ENCODE assay signal across 7 mouse cellular contexts in genomic region chr12:110840348-110841198, GRCm38 (mm10). TPM values are rescaled to one million over a fixed set of nuclear protein-coding genes. Genes with fewer than 3 reads are reported as not detected.
DNase-seq lines count a peak whose midpoint lies in the region; ATAC-seq lines count a peak whose summit lies in the region.

Gene Mok (minus strand): TSS chr12:110840939.

- H3K27ac ChIP-seq in embryonic facial prominence, embryonic 10.5 days (replicated peaks): peak within 1 kb of the TSS; percentile 75
- H3K27ac ChIP-seq in limb, embryonic 11.5 days (replicated peaks; ENCODE audit: low read depth, low read length): no peak within 1 kb of the TSS
- H3K27ac ChIP-seq in midbrain, embryonic 14.5 days (replicated peaks; ENCODE audit: low read depth, low read length): peak within 1 kb of the TSS; percentile 50; the same call in 1 of the 2 replicates

- no peaks in the 10 kb centered on the region for H3K36me3 ChIP-seq in embryonic facial prominence, embryonic 10.5 days (replicated peaks)
- H3K36me3 ChIP-seq in limb, embryonic 11.5 days (ENCODE audit: control insufficient read depth, insufficient read depth, low read length): no peaks in the 10 kb centered on the region
- H3K36me3 ChIP-seq in midbrain, embryonic 14.5 days (ENCODE audit: control insufficient read depth, insufficient read depth, low read length): no peaks in the 10 kb centered on the region

- peak within 1 kb of the TSS; percentile 45 for H3K9ac ChIP-seq in limb, embryonic 11.5 days (ENCODE audit: low read length)
- peak within 1 kb of the TSS; percentile 50 for H3K9ac ChIP-seq in midbrain, embryonic 14.5 days (replicated peaks; ENCODE audit: low read length)

- peak; percentile 82; the same call in 1 of the 2 replicates for ATAC-seq in limb, embryonic 11.5 days (ENCODE audit: insufficient number of reproducible peaks, low FRiP score, low TSS enrichment, low read depth)
- ATAC-seq in midbrain, embryonic 14.5 days (ENCODE audit: low FRiP score, low TSS enrichment): peak; percentile 85

- peak; percentile 97 for DNase-seq in adrenal gland, postnatal 10 days
- DNase-seq in embryonic facial prominence, embryonic 10.5 days (ENCODE audit: low spot score): peak; percentile 96
- peak; percentile 100 for DNase-seq in heart, adult 11 months
- DNase-seq in kidney, adult 18-20 months: peak; percentile 96
- peak; percentile 98 for DNase-seq in limb, embryonic 11.5 days (ENCODE audit: low spot score)
- peak; percentile 99 for DNase-seq in midbrain, embryonic 14.5 days
- DNase-seq in spleen, adult 18-20 months: peak; percentile 89 to 94

- H3K4me2 ChIP-seq in limb, embryonic 11.5 days (ENCODE audit: low read depth, severe bottlenecking): peak within 1 kb of the TSS; percentile 68
- peak within 1 kb of the TSS; percentile 68 for H3K4me2 ChIP-seq in midbrain, embryonic 14.5 days (ENCODE audit: low read length)

- H3K4me1 ChIP-seq in embryonic facial prominence, embryonic 10.5 days: peaks cover 36% of the 10 kb centered on the region
- H3K4me1 ChIP-seq in limb, embryonic 11.5 days (ENCODE audit: control insufficient read depth, insufficient read depth, low read length): peaks cover 5% of the 10 kb centered on the region; the same call in 1 of the 2 replicates
- peaks cover 14% of the 10 kb centered on the region; the same call in 1 of the 2 replicates for H3K4me1 ChIP-seq in midbrain, embryonic 14.5 days (ENCODE audit: control insufficient read depth, insufficient read depth, low read length)

- H3K4me3 ChIP-seq in embryonic facial prominence, embryonic 10.5 days: peak within 1 kb of the TSS; percentile 85
- peak within 1 kb of the TSS; percentile 76 for H3K4me3 ChIP-seq in limb, embryonic 11.5 days (ENCODE audit: low read depth, low read length)
- peak within 1 kb of the TSS; percentile 70 for H3K4me3 ChIP-seq in midbrain, embryonic 14.5 days (replicated peaks; ENCODE audit: low read depth, low read length)

- no peaks in the 10 kb centered on the region for H3K9me3 ChIP-seq in embryonic facial prominence, embryonic 10.5 days
- no peaks in the 10 kb centered on the region for H3K9me3 ChIP-seq in limb, embryonic 11.5 days (ENCODE audit: control insufficient read depth, low read length)
- H3K9me3 ChIP-seq in midbrain, embryonic 14.5 days (ENCODE audit: control insufficient read depth, low read length): no peaks in the 10 kb centered on the region

- peaks cover 4% of the 10 kb centered on the region for H3K27me3 ChIP-seq in embryonic facial prominence, embryonic 10.5 days (replicated peaks; ENCODE audit: low read depth, poor library complexity, severe bottlenecking)
- peaks cover 10% of the 10 kb centered on the region; the same call in 1 of the 2 replicates for H3K27me3 ChIP-seq in limb, embryonic 11.5 days (ENCODE audit: control insufficient read depth, insufficient read depth, low read length)
- peaks cover 17% of the 10 kb centered on the region; the same call in 1 of the 2 replicates for H3K27me3 ChIP-seq in midbrain, embryonic 14.5 days (ENCODE audit: control insufficient read depth, insufficient read depth, low read length)

- WGBS in embryonic facial prominence, embryonic 10.5 days: under 1% methylated on average over 71 of the region's 71 CpGs
- under 1% methylated on average over 71 of the region's 71 CpGs for WGBS in limb, embryonic 11.5 days
- under 1% methylated on average over 71 of the region's 71 CpGs for WGBS in midbrain, embryonic 14.5 days

RNA-seq across cellular contexts. Expression of gene Mok, which starts in this region (rescaled TPM):
- 1 to 10 TPM; 1.4 to 1.6 TPM for total RNA-seq in adrenal gland, postnatal 10 days (2021)
- polyA plus RNA-seq in embryonic facial prominence, embryonic 10.5 days (2016; fragmentation: Nextera tagmentation; extraction: Ambion mirVana): 7.2 and 10.1 TPM in 2 replicates
- polyA plus RNA-seq in limb, embryonic 11.5 days (2014; fragmentation: Nextera tagmentation; extraction: Ambion mirVana): 5.9 and 7.1 TPM in 2 replicates
- 15.9 and 17.9 TPM in 2 replicates for polyA plus RNA-seq in midbrain, embryonic 14.5 days (2014; fragmentation: Nextera tagmentation; extraction: Ambion mirVana)
